Mouse (Mus musculus) brain, embryonic 14.5 days (tissue): ENCODE data around the gene Casc3. TPM values are rescaled to one million over a fixed set of nuclear protein-coding genes. Genes with fewer than 3 reads are reported as not detected.
"Not testable (repeated sequence)": the region's sequence is repeated elsewhere in the genome, so short reads cannot be mapped to it uniquely, and the experiment has no call there.

Experiments
- DNase-seq: peaks from one replicate; pipeline ENCODE4 v3.0.0-alpha.2; 2011; ENCODE audit warnings: low read depth
- CTCF ChIP-seq: fragments of 200-500 bp; IDR thresholded peaks from 2 replicates; pipeline ENCODE4 v1.5.1; 2012; ENCODE audit warnings: inconsistent platforms, mild to moderate bottlenecking, moderate library complexity, borderline replicate concordance; ENCODE audit not compliant: insufficient read depth, insufficient read length; ENCODE audit errors: extremely low read depth
- POLR2A ChIP-seq: fragments of 200-500 bp; IDR thresholded peaks from 2 replicates; pipeline ENCODE4 v1.6.1; 2012; ENCODE audit warnings: mild to moderate bottlenecking, inconsistent platforms, borderline replicate concordance; ENCODE audit not compliant: poor library complexity, insufficient read depth, insufficient read length, severe bottlenecking; ENCODE audit errors: extremely low read depth
- polyA plus RNA-seq: library from polyadenylated mRNA; depleted of rRNA; stranded (reverse); fragments of >200 nt; gene quantifications from 2 replicates; pipeline ENCODE4 v1.2.3, GENCODE M21; 2012

The Casc3 gene
- polyA plus RNA-seq, 1 experiment, result 74.3 TPM

DNA sequence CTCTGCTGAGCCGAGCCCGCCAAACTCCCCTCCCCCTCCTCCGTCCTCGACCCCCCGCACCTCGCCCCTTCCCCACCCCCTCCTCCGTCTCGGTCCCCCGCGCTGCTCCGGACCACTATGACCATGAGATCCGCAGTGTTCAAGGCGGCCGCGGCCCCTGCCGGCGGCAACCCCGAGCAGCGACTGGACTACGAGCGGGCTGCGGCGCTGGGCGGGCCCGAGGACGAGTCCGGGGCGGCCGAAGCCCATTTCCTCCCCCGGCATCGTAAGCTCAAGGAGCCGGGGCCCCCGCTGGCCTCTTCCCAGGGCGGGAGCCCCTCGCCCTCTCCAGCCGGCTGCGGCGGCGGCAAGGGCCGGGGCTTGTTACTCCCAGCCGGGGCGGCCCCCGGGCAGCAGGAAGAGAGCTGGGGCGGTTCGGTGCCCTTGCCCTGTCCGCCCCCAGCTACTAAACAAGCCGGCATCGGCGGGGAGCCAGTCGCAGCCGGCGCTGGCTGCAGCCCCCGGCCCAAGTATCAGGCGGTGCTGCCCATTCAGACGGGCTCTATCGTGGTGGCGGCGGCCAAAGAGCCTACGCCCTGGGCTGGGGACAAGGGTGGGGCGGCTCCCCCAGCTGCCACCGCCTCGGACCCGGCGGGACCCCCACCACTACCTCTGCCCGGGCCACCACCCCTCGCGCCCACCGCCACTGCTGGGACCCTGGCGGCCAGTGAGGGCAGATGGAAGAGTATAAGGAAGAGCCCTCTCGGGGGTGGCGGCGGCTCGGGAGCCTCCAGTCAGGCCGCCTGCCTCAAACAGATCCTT lies 8.8 kb upstream of the Casc3 start:
- 0 out of 2 replicates have a peak, but pooled peaks have one; percentile 0 for TF ChIP-seq CTCF
- no peak for TF ChIP-seq POLR2A
- peak; percentile 67 for DNase-seq

DNA sequence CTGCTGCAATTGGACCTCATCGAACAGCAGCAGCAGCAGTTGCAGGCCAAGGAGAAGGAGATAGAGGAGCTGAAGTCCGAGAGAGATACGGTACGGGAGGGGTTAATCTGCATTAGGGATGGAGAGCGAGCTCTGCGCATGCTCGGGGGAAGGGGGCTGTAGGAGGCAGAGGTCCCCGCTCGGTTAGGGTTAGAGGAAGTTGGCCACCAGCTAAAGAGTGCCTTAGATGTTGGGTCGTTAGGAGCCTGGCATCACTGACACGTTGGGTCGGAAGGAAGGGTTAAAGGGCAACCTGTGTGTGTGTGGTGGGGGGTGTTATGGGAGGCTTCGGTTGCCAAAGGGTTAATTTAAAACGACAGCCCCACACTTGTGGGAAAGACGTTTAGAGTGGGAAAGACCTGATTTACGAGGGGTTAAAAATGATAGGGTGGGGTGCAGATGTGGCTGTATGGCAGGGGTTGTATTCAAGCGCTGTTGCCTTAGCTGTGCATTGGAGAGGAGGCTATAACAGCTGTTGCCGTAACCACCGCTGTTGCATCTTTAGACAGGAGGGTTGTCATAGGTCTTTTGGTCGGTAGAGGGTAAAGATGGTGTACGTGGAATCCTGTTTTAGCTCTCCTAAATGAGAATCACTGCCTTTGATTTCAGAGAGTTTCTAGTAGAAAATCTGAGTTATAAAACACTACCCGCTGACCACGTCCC lies 8.0 kb upstream of the Casc3 start:
- DNase-seq, result peak; percentile 94

DNA sequence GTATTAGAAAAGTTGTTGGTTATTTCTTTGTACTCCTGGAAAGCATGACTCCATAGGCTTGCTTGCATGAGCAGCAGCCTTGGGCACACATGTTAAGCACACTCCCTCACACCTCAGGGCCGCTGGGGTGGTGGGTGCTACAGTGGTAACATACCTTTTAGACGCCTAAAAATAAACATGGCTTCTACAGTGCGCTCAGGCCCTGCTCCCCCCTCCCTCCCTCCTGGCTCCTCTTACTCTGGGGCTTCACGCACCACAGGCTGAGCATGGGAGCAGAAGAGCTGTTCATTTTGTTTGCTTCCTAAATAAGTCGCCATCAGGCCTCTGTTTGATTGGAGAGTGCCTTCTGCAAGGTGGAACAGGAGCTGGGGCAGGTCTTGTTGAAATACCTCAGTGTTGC lies 7.4 kb upstream of the Casc3 start:
- no peak for DNase-seq
- no peak for TF ChIP-seq POLR2A
- TF ChIP-seq CTCF, result no peak

More for the DNA sequence above, 8.0 kb upstream of the Casc3 start:
- TF ChIP-seq POLR2A (no peak), CTCF (no peak)

DNA sequence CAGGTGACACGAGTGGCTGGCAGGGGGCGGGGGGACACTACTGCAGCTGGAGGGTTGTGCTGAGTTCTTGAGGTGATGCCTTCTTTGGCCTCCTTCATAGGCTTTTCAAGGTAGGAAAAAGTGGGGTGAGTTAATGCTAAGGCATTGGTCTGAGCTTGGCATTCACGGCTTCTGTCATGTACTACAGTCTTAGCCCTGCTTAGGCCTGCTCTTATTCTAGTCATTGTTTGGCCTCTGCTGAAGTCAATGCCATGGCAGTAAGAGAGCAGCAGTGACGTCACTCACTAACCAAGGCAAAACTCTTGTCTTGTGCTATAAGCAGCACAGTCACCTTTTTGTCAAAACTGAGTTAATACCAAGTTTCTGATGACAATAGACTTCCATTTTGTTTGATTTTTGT lies 6.8 kb upstream of the Casc3 start:
- DNase-seq, result peak; percentile 37
- no peak for TF ChIP-seq POLR2A
- TF ChIP-seq CTCF, result no peak

DNA sequence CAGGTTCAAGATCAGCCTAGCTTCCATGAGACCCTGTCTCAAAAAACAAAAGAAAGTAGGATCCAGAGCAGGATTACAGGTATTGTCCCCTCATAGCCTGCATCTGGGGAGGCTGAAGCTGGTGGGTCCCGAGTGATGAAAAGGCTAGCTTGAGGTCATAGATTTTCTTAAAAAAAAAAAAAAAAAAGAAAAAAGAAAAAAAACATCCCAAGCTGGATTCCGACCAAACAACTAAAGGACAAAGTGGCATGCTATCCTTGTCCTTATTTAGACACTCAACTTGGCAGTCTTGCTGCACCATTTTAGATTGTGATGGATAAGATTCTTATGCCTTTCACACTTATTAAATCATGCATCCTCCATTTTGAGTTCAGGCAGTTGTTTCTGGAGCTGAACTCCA lies 3.7 kb downstream of the Casc3 start:
- no peak for DNase-seq
- TF ChIP-seq CTCF (no peak), POLR2A (no peak)

DNA sequence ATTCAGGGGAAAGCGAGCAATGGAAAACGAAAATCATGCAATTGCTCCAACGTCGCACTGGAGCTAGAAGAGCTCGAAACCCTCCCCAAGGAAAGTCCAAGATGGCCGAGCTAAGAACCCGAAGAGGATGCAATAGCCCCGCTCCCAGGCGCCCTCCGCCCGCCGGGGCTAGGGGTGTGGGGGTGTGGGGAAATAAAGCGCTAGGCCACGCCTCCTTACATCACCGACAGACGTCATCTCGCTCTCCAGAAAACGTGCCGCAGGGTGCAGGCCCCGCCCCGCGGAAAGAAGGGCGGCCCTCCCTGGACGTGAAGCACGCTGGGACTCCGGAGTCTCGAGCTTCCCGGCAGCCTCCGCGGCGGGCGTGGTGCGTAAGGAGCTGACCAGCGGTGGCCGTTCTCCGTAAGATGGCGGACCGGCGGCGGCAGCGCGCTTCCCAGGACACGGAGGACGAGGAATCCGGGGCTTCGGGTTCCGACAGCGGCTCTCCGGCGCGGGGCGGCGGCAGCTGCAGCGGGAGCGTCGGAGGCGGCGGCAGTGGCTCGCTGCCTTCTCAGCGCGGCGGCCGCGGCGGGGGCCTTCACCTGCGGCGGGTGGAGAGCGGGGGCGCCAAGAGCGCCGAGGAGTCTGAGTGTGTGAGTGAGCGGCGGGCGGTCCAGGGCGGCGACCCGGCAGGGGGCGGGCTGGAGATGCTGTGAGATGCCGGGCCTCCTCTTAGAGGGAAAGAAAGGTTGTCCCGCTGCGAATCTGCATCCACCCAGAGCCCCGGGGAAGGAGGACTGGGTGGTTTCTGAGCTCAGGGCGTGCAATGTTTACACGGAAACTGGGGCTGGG lies 5.0 kb downstream of the Casc3 start:
- no peak; the same call in 1 of the 2 replicates for TF ChIP-seq CTCF
- TF ChIP-seq POLR2A, result peak; percentile 79
- peak; percentile 100 for DNase-seq

DNA sequence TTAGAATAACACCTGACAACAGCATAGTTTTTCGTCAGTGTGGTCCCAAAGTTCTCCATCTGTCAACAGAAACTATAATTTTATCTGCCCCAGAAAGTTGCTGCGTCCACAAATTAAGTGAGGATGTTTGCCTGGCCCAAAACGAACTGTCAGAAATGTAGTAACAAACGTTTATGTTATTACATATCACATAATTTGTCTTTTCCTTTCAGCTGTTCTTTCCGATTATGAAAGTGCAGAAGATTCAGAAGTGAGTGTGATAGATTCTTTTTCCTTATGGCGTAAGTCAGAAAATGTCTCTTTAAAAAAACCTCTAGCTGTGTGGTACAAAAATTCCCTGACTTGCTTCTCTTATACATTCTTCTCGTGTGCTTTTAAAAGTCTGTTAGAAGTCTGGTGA lies 6.0 kb downstream of the Casc3 start:
- DNase-seq, result no peak
- TF ChIP-seq CTCF, result no peak
- TF ChIP-seq POLR2A, result no peak

DNA sequence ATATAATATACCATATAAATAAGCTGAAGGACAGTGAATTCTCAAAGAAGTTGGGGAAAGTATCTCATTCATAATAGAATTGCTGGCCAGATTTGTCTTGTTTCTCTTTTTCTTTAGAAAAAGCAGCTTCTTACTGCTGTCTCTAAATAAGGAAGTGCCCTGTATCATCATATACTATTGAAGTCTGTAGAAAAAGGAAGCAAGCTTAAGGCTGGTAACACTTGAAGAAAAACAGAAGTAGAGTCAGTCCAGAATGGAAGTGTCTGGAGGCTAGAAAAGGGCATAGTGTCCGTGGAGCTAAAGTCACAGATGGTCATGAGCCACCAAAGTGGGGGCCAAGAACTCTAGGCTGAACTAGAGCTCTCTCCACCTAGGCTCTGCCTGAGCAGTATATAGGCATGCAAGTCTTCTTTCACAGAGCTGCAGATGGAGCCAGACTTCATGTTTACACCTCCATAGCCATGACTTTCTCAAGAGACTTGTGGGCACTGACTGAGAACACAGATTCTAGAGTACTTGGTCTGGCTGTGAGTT lies 12.1 kb downstream of the Casc3 start:
- TF ChIP-seq POLR2A (no peak), CTCF (no peak)
- no peak for DNase-seq

DNA sequence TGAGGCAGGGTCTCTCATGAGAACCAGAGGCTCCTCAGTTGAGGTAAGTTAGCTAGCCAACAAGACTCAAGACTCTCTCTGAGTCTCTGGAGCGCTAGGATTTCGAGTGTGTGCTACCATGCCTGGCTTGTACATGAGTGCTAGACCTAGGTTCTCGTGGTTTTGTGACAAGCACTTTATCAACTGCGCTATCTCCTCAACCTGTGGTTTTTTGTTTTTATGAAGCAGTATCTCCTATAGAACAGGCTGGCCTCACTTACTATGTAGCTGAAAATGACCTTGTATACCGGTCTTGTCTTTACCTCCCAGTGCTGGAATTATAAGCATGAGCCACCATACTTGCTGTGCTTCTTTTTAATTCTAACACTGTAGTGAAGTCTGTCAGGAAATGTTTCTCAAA lies 16.3 kb downstream of the Casc3 start:
- TF ChIP-seq POLR2A (no peak), CTCF (no peak)
- no peak for DNase-seq

DNA sequence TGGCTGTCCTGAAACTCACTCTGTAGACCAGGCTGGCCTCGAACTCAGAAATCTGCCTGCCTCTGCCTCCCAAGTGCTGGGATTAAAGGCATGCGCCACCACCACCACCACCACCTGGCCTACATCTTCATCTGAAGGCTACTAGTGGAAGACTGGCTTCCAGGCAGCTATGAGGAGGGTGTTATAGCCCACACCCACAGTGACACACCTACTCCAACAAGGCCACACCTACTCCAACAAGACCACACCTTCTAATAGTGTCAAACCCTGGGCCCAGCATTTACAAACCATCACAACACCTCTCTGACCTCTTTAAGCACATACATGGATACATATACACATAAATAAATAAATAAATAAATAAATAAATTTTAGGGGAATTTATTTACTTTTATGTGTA lies 21.4 kb downstream of the Casc3 start:
- not testable (repeated sequence) for DNase-seq

DNA sequence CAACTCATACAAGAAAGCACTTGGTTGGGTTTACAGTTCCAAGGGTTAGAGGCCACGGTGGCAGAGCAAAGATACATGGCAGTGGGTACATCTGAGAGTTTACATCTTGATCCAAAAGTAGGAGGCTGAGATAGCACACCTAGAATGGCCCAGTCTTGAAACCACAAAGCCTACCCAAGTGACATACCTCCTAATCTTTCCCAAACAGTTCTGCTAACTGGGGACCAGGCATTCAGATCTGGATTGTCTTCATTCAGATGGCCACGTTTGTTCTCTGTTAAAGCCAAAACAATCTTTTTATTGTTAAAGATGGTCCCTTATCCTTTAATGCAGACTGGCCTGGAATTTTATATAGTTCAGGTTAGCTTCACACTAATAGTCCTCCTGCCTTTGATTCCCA lies 23.2 kb downstream of the Casc3 start:
- TF ChIP-seq CTCF, result no peak
- no peak for TF ChIP-seq POLR2A
- no peak for DNase-seq

DNA sequence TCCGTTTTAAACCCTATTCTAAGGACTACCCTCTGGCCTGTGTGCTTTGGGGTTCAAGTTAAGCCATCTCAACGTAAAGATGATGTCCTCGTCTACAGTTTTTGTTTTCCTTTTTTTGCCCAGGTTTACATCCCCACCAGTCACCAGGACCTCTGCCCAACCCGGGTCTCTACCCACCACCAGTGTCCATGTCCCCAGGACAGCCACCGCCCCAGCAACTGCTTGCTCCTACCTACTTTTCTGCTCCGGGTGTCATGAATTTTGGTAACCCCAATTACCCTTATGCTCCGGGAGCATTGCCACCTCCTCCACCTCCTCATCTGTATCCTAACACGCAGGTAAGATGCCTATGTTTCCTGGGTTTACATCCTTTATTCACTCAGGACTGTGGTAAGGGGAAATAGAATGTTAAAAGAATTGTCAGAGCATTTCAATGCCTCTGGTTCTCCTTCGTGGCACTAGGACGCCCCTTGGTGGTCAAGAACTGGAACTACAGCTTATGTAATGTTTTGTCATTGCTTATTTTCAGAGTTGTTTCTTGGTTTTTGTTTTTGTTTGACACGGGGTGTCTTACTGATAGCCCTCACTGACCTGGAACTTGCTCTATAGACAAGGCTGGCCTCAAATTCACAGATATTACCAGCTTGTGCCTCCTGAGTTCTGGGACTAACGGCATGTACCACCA lies 24.5 kb downstream of the Casc3 start:
- peak; percentile 52 for DNase-seq

DNA sequence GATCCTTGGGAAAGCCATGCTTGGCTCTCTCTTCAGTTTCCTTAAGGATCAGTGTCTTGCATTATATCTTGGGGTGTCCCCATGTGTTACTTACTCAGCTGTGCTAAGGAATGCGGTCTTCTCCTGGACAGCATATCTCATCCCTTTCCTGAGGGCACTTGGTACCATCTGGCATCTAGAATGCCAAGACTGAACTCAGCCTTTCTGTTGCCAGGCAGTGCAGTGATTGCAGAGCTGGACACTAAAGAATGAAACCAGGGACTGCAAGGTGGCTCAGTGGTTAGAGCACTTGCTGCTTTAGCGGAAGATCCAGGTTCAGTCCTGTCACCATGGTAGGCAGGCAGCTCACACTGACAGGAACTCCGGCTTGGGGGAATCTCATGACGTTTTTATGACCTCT lies 25.2 kb downstream of the Casc3 start:
- TF ChIP-seq CTCF (no peak), POLR2A (no peak)

More for the DNA sequence above, 24.5 kb downstream of the Casc3 start:
- TF ChIP-seq CTCF (peak; percentile 72; the same call in 1 of the 2 replicates), POLR2A (no peak)

DNA sequence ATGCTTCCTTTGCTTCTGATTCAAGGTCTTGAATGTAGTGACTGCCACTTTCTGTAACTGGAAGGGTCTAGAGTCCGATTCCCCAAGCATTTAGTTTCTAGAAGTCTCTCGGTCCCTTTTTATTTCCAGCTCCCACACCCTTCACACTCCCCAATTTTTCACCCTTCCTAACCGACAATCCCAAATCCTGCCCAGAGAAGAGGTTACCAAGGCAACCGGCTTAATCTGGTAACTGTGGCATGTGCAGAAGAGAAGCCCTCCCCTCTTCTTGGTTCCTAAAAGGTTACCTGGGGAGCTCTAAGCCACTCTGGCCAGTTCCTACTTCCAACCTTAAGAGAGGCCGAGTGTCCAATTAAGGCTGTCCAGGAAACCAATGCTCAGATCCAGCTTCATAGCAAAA lies 30.6 kb downstream of the Casc3 start:
- TF ChIP-seq CTCF (no peak), POLR2A (no peak)
- peak; percentile 28 for DNase-seq

More for the DNA sequence above, 25.2 kb downstream of the Casc3 start:
- no peak for DNase-seq
